17 mouse cellular contexts compared by ENCODE assay signal in genomic region chr2:151003796-151004195, GRCm38 (mm10). TPM values are rescaled to one million over a fixed set of nuclear protein-coding genes. Genes with fewer than 3 reads are reported as not detected.
DNase-seq lines count a peak whose midpoint lies in the region; ATAC-seq and TF ChIP-seq lines count a peak whose summit lies in the region.
"Had no signal": no experiment of that assay in that cellular context is flagged by ENCODE, and none has a peak within 500 bp of the region (broad histone marks: within the 10 kb centered on the region; RNA-seq: fewer than 3 reads in every experiment).

No protein-coding gene starts in this region.

- peaks cover 16% of the 10 kb centered on the region for H3K4me1 ChIP-seq in kidney, adult 2 months (ENCODE audit: control insufficient read depth, insufficient read depth, low read length)
- H3K4me1 ChIP-seq in liver, embryonic 14.5 days (replicated peaks; ENCODE audit: control insufficient read depth in 2 of 2, insufficient read depth in 2 of 2, low read length in 1 of 2): peaks cover 49 to 51% of the 10 kb centered on the region in 2 experiments

- H3K27ac ChIP-seq in kidney, adult 2 months (ENCODE audit: insufficient read depth, low read depth, low read length): peak overlapping the region; percentile 74
- H3K27ac ChIP-seq in liver, embryonic 14.5 days: peak overlapping the region; percentile 42
- H3K27ac ChIP-seq: limb, embryonic 15.5 days; stomach, embryonic 15.5 days had no signal

- TF ChIP-seq CTCF in kidney, adult 2 months (conservative IDR thresholded peaks at IDR 0.05; ENCODE audit: insufficient read depth, insufficient read length, low read depth, low read length): no peak
- TF ChIP-seq CTCF in liver, embryonic 14.5 days (IDR thresholded peaks at IDR 0.05; ENCODE audit: low read depth): no peak

- TF ChIP-seq EP300 in liver, embryonic 14.5 days (IDR thresholded peaks at IDR 0.05; ENCODE audit: low read depth): no peak

- H3K27me3 ChIP-seq in kidney, adult 2 months (replicated peaks; ENCODE audit: control insufficient read depth, insufficient read depth, low read length): no peaks in the 10 kb centered on the region; the same call in 1 of the 2 replicates
- no peaks in the 10 kb centered on the region for H3K27me3 ChIP-seq in liver, embryonic 14.5 days (ENCODE audit: control insufficient read depth, insufficient read depth, low read length)
- H3K27me3 ChIP-seq: limb, embryonic 15.5 days; stomach, embryonic 15.5 days had no signal

- ATAC-seq in liver, embryonic 14.5 days (ENCODE audit: insufficient read depth): no peak
- ATAC-seq: hindbrain, embryonic 16.5 days had no signal

- no peak overlapping the region for H3K4me3 ChIP-seq in kidney, adult 2 months (ENCODE audit: insufficient read depth, low read depth, low read length)
- no peak overlapping the region; a peak in 1 of 4 replicates for H3K4me3 ChIP-seq in liver, embryonic 14.5 days (ENCODE audit: insufficient read depth in 1 of 2, low read depth in 2 of 2, low read length in 2 of 2)
- H3K4me3 ChIP-seq: limb, embryonic 15.5 days; stomach, embryonic 15.5 days had no signal

- DNase-seq in kidney, adult 2 months: no peak
- no peak for DNase-seq in kidney, adult 8-10 months
- peak; percentile 82 for DNase-seq in NIH3T3 (ENCODE audit: low read depth)
- peak; percentile 60 for DNase-seq in fibroblast of lung, adult 2 months (ENCODE audit: low read depth)
- DNase-seq in liver, embryonic 14.5 days (ENCODE audit: low read depth in 3 of 3, low spot score in 3 of 3): no peak
- DNase-seq in urinary bladder, postnatal 4 days (ENCODE audit: low spot score in 2 of 2): no peak
- DNase-seq in right cerebral cortex, postnatal 14 days: no peak
- DNase-seq: adrenal gland, adult 8-10 months; cerebellum, adult 11-12 months; cerebellum, postnatal 36 days; kidney, adult 11 months; kidney, postnatal 36 days; lung, postnatal 36 days; right cerebral cortex, adult 18-20 months had no signal

- no peaks in the 10 kb centered on the region for H3K36me3 ChIP-seq in kidney, adult 2 months (ENCODE audit: control insufficient read depth, insufficient read depth, low read length)
- H3K36me3 ChIP-seq in liver, embryonic 14.5 days (replicated peaks; ENCODE audit: control insufficient read depth, insufficient read depth, low read depth): no peaks in the 10 kb centered on the region
- H3K36me3 ChIP-seq: limb, embryonic 15.5 days; stomach, embryonic 15.5 days had no signal

- peak overlapping the region; percentile 13; the same call in 1 of the 2 replicates for H3K9ac ChIP-seq in liver, embryonic 14.5 days (replicated peaks)
- H3K9ac ChIP-seq: limb, embryonic 15.5 days; stomach, embryonic 15.5 days had no signal

- WGBS in kidney, adult 2 months: 68% methylated on average over 6 of the region's 6 CpGs
- WGBS in liver, embryonic 14.5 days (ENCODE audit: insufficient replicate concordance): 78% methylated on average over 6 of the region's 6 CpGs

- H3K9me3 ChIP-seq in liver, embryonic 14.5 days (ENCODE audit: control insufficient read depth, low read length): no peaks in the 10 kb centered on the region
- H3K9me3 ChIP-seq: limb, embryonic 15.5 days; stomach, embryonic 15.5 days had no signal

- TF ChIP-seq POLR2A in kidney, adult 2 months (IDR thresholded peaks at IDR 0.05; ENCODE audit: low read depth, low read length): no peak

- peak overlapping the region; percentile 54 for H3K4me2 ChIP-seq in liver, embryonic 14.5 days (ENCODE audit: low read depth)
- H3K4me2 ChIP-seq: limb, embryonic 15.5 days; stomach, embryonic 15.5 days had no signal

RNA-seq across cellular contexts. Expression of gene Ninl, which starts 35.4 kb away (rescaled TPM):
- polyA plus RNA-seq in kidney, adult 2 months (2012; rRNA removed): 11.5 and 11.7 TPM in 2 replicates
- polyA plus RNA-seq in liver, embryonic 14.5 days (2012; rRNA removed): 7.2 and 17.3 TPM in 2 replicates
- polyA plus RNA-seq in liver, embryonic 14.5 days (2014; fragmentation: Nextera tagmentation; extraction: Ambion mirVana): 7.0 and 9.8 TPM in 2 replicates

RNA-seq across cellular contexts. Expression of gene Nanp, which starts 35.4 kb away (rescaled TPM):
- 4.0 and 6.1 TPM in 2 replicates for polyA plus RNA-seq in kidney, adult 2 months (2012; rRNA removed)
- 17.9 and 28.8 TPM in 2 replicates for polyA plus RNA-seq in liver, embryonic 14.5 days (2012; rRNA removed)
- 76.9 and 81.4 TPM in 2 replicates for polyA plus RNA-seq in liver, embryonic 14.5 days (2014; fragmentation: Nextera tagmentation; extraction: Ambion mirVana)

Comparison
In these comparisons a context has a peak if more than half of its experiments do, and no peak if none do; other contexts are left out.
1. DNase-seq: peak in NIH3T3 (single experiment) and fibroblast of lung, adult 2 months (single experiment); none in kidney, adult 2 months (single experiment), kidney, adult 8-10 months (0 of 2), liver, embryonic 14.5 days (0 of 3), urinary bladder, postnatal 4 days (0 of 2) and right cerebral cortex, postnatal 14 days (single experiment).